Mouse (Mus musculus) spleen, adult 2 months (tissue): Measurements from ENCODE around the gene Cks2.

ENCODE experiments used
- CTCF ChIP-seq: fragments of 200-500 bp; IDR thresholded peaks from 2 replicates; pipeline ENCODE4 v1.5.1; 2011; ENCODE audit warnings: mild to moderate bottlenecking, inconsistent platforms; ENCODE audit not compliant: insufficient read depth, insufficient read length, insufficient replicate concordance; ENCODE audit errors: extremely low read depth
- POLR2A ChIP-seq: fragments of 200-500 bp; IDR thresholded peaks from 2 replicates; pipeline ENCODE4 v1.6.1; 2011; ENCODE audit warnings: low read depth, low read length, inconsistent platforms

- no peak for TF ChIP-seq CTCF
- TF ChIP-seq POLR2A, result no peak
These were observed 41.7 kb upstream of the Cks2 start for GRCm38 (mm10) chr13:51603221-51603893.
